Mouse (Mus musculus): ENCODE measurements around the gene Il27ra.

DNA sequence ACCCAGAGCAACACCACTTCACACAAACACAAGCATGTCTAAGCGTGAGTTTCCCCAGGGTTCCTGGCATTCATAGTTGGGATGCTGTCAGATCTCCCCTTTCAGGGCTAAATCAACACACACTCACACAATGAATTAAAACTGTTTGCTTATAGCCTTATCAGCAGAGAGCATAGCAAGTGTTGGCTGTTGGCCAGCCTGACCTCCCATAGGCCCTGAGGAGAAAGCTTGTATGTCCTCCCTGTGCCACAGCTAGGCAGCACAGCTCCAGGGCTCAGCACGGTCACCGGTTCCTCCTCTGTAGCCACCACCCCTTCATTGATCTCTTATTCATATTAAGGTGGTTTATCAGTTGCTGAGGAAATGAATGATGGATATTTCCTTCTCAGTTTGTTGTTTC is 10.4 kb upstream of the Il27ra start:
- TF ChIP-seq CTCF (IDR thresholded peaks at IDR 0.05; ENCODE audit: insufficient read depth, low read depth, low read length) (no peak), POLR2A (IDR thresholded peaks at IDR 0.05; ENCODE audit: insufficient read depth, low read depth, low read length) (no peak)
